Mouse (Mus musculus): ENCODE data around the gene Fxyd3. TPM values are rescaled to one million over a fixed set of nuclear protein-coding genes. Genes with fewer than 3 reads are reported as not detected.

Gene Fxyd3
- total and polyA plus RNA-seq, 3 experiments = not detected

- Histone ChIP-seq H3K79me2 (ENCODE audit: control insufficient read depth, insufficient read depth, low read length, poor library complexity) (no peaks in the 10 kb centered on the region), H3K27ac (ENCODE audit: control insufficient read depth, low read depth, low read length) (no peak within 1 kb of the TSS), H3K27me3 (ENCODE audit: control insufficient read depth in 1 of 2, insufficient read depth in 2 of 2, low read length in 2 of 2) (no peaks in the 10 kb centered on the region), H3K4me3 (ENCODE audit: control insufficient read depth in 1 of 2, insufficient read depth in 1 of 2, low read depth in 2 of 2, low read length in 2 of 2) (no peak within 1 kb of the TSS), H3K4me1 (ENCODE audit: control insufficient read depth in 1 of 2, insufficient read depth in 2 of 2, low read length in 2 of 2) (no peaks in the 10 kb centered on the region), H3K9me3 (replicated peaks; ENCODE audit: insufficient read depth, low read length) (no peaks in the 10 kb centered on the region), H3K36me3 (ENCODE audit: control insufficient read depth in 1 of 2, insufficient read depth in 2 of 2, low read length in 2 of 2) (no peaks in the 10 kb centered on the region), H3K9ac (ENCODE audit: control insufficient read depth, low read depth, low read length, poor library complexity, severe bottlenecking) (no peak within 1 kb of the TSS)
- DNase-seq (ENCODE audit: low read depth, low spot score) = peak; percentile 67
- TF ChIP-seq CTCF (IDR thresholded peaks at IDR 0.05 in 2 of 3, conservative IDR thresholded peaks at IDR 0.05 in 1 of 3; ENCODE audit: control insufficient read depth in 1 of 3, insufficient read depth in 1 of 3, low read depth in 2 of 3, low read length in 3 of 3, poor library complexity in 1 of 3, severe bottlenecking in 1 of 3) = peak; percentile 88 to 96 (median 89)
- TF ChIP-seq ZC3H11A (IDR thresholded peaks at IDR 0.05; ENCODE audit: low read depth, low read length) = peak; percentile 63
- TF ChIP-seq EP300 (IDR thresholded peaks at IDR 0.05; ENCODE audit: low read depth in 1 of 2, low read length in 2 of 2) = no peak
- no peak for TF ChIP-seq MYB (IDR thresholded peaks at IDR 0.05; ENCODE audit: low read depth, low read length)
- no peak for TF ChIP-seq TBP (IDR thresholded peaks at IDR 0.05; ENCODE audit: low read depth, low read length)
- TF ChIP-seq JUND (IDR thresholded peaks at IDR 0.05; ENCODE audit: low read depth, low read length) = no peak
- TF ChIP-seq SMC3 (IDR thresholded peaks at IDR 0.05; ENCODE audit: low read depth, low read length) = peak; percentile 85
- peak; percentile 65 for TF ChIP-seq RAD21 (IDR thresholded peaks at IDR 0.05; ENCODE audit: low read depth, low read length)
- TF ChIP-seq ELF1 (IDR thresholded peaks at IDR 0.05; ENCODE audit: low read depth, low read length) = no peak
These were observed 17.4 kb downstream of the Fxyd3 start, which contains the start of gene Lgi4 for GRCm38 (mm10) chr7:31059108-31059507. Lgi4 (plus strand) TSS chr7:31059342.

- no peak for TF ChIP-seq TCF12 (IDR thresholded peaks at IDR 0.05; ENCODE audit: low read depth, low read length)
- no peak for TF ChIP-seq ZKSCAN1 (IDR thresholded peaks at IDR 0.05; ENCODE audit: low read depth, low read length)
- no peak for TF ChIP-seq POLR2AphosphoS2 (IDR thresholded peaks at IDR 0.05; ENCODE audit: low read length)
- no peak for TF ChIP-seq MAX (IDR thresholded peaks at IDR 0.05; ENCODE audit: low read length)
- no peak for TF ChIP-seq MEF2A (IDR thresholded peaks at IDR 0.05; ENCODE audit: extremely low read depth, insufficient replicate concordance, low read depth, low read length, poor library complexity, severe bottlenecking)
- H3K9me3 ChIP-seq (replicated peaks; ENCODE audit: insufficient read depth, low read length) = no peaks in the 10 kb centered on the region
- H3K27ac ChIP-seq (ENCODE audit: control insufficient read depth, low read depth, low read length) = no peak overlapping the region
- no peaks in the 10 kb centered on the region for H3K79me2 ChIP-seq (ENCODE audit: control insufficient read depth, insufficient read depth, low read length, poor library complexity)
- no peaks in the 10 kb centered on the region for H3K36me3 ChIP-seq (ENCODE audit: control insufficient read depth in 1 of 2, insufficient read depth in 2 of 2, low read length in 2 of 2)
- no peak overlapping the region for H3K4me3 ChIP-seq (ENCODE audit: control insufficient read depth in 1 of 2, insufficient read depth in 1 of 2, low read depth in 2 of 2, low read length in 2 of 2)
- no peak for DNase-seq (ENCODE audit: low read depth, low spot score)
- H3K9ac ChIP-seq (ENCODE audit: control insufficient read depth, low read depth, low read length, poor library complexity, severe bottlenecking) = no peak overlapping the region
- no peaks in the 10 kb centered on the region for H3K27me3 ChIP-seq (ENCODE audit: control insufficient read depth in 1 of 2, insufficient read depth in 2 of 2, low read length in 2 of 2)
- no peaks in the 10 kb centered on the region; a peak in 1 of 4 replicates for H3K4me1 ChIP-seq (ENCODE audit: control insufficient read depth in 1 of 2, insufficient read depth in 2 of 2, low read length in 2 of 2)
These were observed 18.3 kb downstream of the Fxyd3 start for GRCm38 (mm10) chr7:31058211-31058610.

GRCm38 (mm10) chr7:31057730-31058129, 18.8 kb downstream of the Fxyd3 start:
- Histone ChIP-seq H3K36me3 (ENCODE audit: control insufficient read depth in 1 of 2, insufficient read depth in 2 of 2, low read length in 2 of 2) (no peaks in the 10 kb centered on the region), H3K9me3 (replicated peaks; ENCODE audit: insufficient read depth, low read length) (no peaks in the 10 kb centered on the region), H3K27me3 (ENCODE audit: control insufficient read depth in 1 of 2, insufficient read depth in 2 of 2, low read length in 2 of 2) (no peaks in the 10 kb centered on the region), H3K4me1 (ENCODE audit: control insufficient read depth in 1 of 2, insufficient read depth in 2 of 2, low read length in 2 of 2) (no peaks in the 10 kb centered on the region; a peak in 1 of 4 replicates), H3K9ac (ENCODE audit: control insufficient read depth, low read depth, low read length, poor library complexity, severe bottlenecking) (no peak overlapping the region), H3K79me2 (ENCODE audit: control insufficient read depth, insufficient read depth, low read length, poor library complexity) (no peaks in the 10 kb centered on the region), H3K4me3 (ENCODE audit: control insufficient read depth in 1 of 2, insufficient read depth in 1 of 2, low read depth in 2 of 2, low read length in 2 of 2) (no peak overlapping the region), H3K27ac (ENCODE audit: control insufficient read depth, low read depth, low read length) (no peak overlapping the region)
- DNase-seq (ENCODE audit: low read depth, low spot score) = no peak
- no peak for TF ChIP-seq ZC3H11A (IDR thresholded peaks at IDR 0.05; ENCODE audit: low read depth, low read length)
- no peak for TF ChIP-seq EP300 (IDR thresholded peaks at IDR 0.05; ENCODE audit: low read depth in 1 of 2, low read length in 2 of 2)
- no peak for TF ChIP-seq TBP (IDR thresholded peaks at IDR 0.05; ENCODE audit: low read depth, low read length)
- no peak for TF ChIP-seq SIN3A (IDR thresholded peaks at IDR 0.05; ENCODE audit: low read length)
- no peak for TF ChIP-seq TAL1 (IDR thresholded peaks at IDR 0.05; ENCODE audit: low read length)
- TF ChIP-seq MYC (IDR thresholded peaks at IDR 0.05; ENCODE audit: low read depth, low read length) = no peak
- no peak for TF ChIP-seq BHLHE40 (IDR thresholded peaks at IDR 0.05; ENCODE audit: borderline replicate concordance, low read depth, low read length)
- no peak for TF ChIP-seq POLR2AphosphoS5 (IDR thresholded peaks at IDR 0.05; ENCODE audit: borderline replicate concordance, low read depth, low read length)
- TF ChIP-seq MAZ (IDR thresholded peaks at IDR 0.05; ENCODE audit: low read depth, low read length) = no peak
- no peak for TF ChIP-seq POLR2A (IDR thresholded peaks at IDR 0.05; ENCODE audit: control insufficient read depth in 1 of 2, insufficient read depth in 1 of 2, low read depth in 1 of 2, low read length in 2 of 2, poor library complexity in 1 of 2)
- TF ChIP-seq USF2 (IDR thresholded peaks at IDR 0.05; ENCODE audit: borderline replicate concordance in 1 of 2, insufficient read depth in 1 of 2, low read depth in 1 of 2, low read length in 2 of 2) = no peak
- TF ChIP-seq MAX (IDR thresholded peaks at IDR 0.05; ENCODE audit: low read length) = no peak
- no peak for TF ChIP-seq MEF2A (IDR thresholded peaks at IDR 0.05; ENCODE audit: extremely low read depth, insufficient replicate concordance, low read depth, low read length, poor library complexity, severe bottlenecking)
- no peak for TF ChIP-seq NRF1 (IDR thresholded peaks at IDR 0.05; ENCODE audit: insufficient read depth, low read depth, low read length, poor library complexity, severe bottlenecking)
- TF ChIP-seq ZNF384 (IDR thresholded peaks at IDR 0.05; ENCODE audit: low read depth, low read length) = no peak
- no peak for TF ChIP-seq MXI1 (IDR thresholded peaks at IDR 0.05; ENCODE audit: low read depth, low read length)
- no peak for TF ChIP-seq HCFC1 (IDR thresholded peaks at IDR 0.05; ENCODE audit: low read depth, low read length)

Data from MEL (cell line).